In genomic region chr9:80351678-80352331, GRCm38 (mm10) we compare ENCODE assay signal across 7 mouse cellular contexts.
DNase-seq lines count a peak whose midpoint lies in the region; ATAC-seq and TF ChIP-seq lines count a peak whose summit lies in the region.

No protein-coding gene starts in this region.

- no peak for TF ChIP-seq CTCF in lung, embryonic 14.5 days (IDR thresholded peaks at IDR 0.05; ENCODE audit: low read depth)

- DNase-seq in lung, embryonic 14.5 days, result no peak
- no peak for DNase-seq in lung, postnatal 14 days
- peak; percentile 64 for DNase-seq in forebrain, embryonic 11.5 days (ENCODE audit: low spot score)
- DNase-seq in layer of hippocampus, postnatal 36 days, result peak; percentile 24 to 26
- DNase-seq in spleen, postnatal 14 days (ENCODE audit: low spot score in 2 of 2), result no peak

- no peaks in the 10 kb centered on the region for H3K36me3 ChIP-seq in lung, embryonic 14.5 days (ENCODE audit: insufficient read depth)
- no peaks in the 10 kb centered on the region for H3K36me3 ChIP-seq in forebrain, embryonic 11.5 days (ENCODE audit: control insufficient read depth, insufficient read depth, low read length)
- no peaks in the 10 kb centered on the region for H3K36me3 ChIP-seq in neural tube, embryonic 15.5 days

- no peak overlapping the region for H3K4me3 ChIP-seq in lung, embryonic 14.5 days (ENCODE audit: low read depth, low read length)
- H3K4me3 ChIP-seq in forebrain, embryonic 11.5 days (ENCODE audit: low read depth, low read length), result no peak overlapping the region
- H3K4me3 ChIP-seq in neural tube, embryonic 15.5 days (replicated peaks), result no peak overlapping the region

- no peak overlapping the region for H3K9ac ChIP-seq in lung, embryonic 14.5 days
- no peak overlapping the region for H3K9ac ChIP-seq in forebrain, embryonic 11.5 days (ENCODE audit: low read length)
- H3K9ac ChIP-seq in neural tube, embryonic 15.5 days (replicated peaks), result no peak overlapping the region

- 38% methylated on average over 20 of the region's 20 CpGs for WGBS in lung, embryonic 14.5 days
- 12% methylated on average over 20 of the region's 20 CpGs for WGBS in forebrain, embryonic 11.5 days
- WGBS in neural tube, embryonic 15.5 days, result 30% methylated on average over 20 of the region's 20 CpGs

- no peaks in the 10 kb centered on the region for H3K4me1 ChIP-seq in lung, embryonic 14.5 days (ENCODE audit: insufficient read depth)
- 0 out of 2 replicates have a peak, but pooled peaks cover 2% of the 10 kb centered on the region for H3K4me1 ChIP-seq in forebrain, embryonic 11.5 days (replicated peaks; ENCODE audit: control insufficient read depth, insufficient read depth, low read length)
- no peaks in the 10 kb centered on the region for H3K4me1 ChIP-seq in neural tube, embryonic 15.5 days

- peak overlapping the region; percentile 35; the same call in 1 of the 2 replicates for H3K4me2 ChIP-seq in lung, embryonic 14.5 days
- H3K4me2 ChIP-seq in forebrain, embryonic 11.5 days (ENCODE audit: low read depth, low read length, severe bottlenecking), result peak overlapping the region; percentile 24
- H3K4me2 ChIP-seq in neural tube, embryonic 15.5 days, result peak overlapping the region; percentile 33

- H3K27ac ChIP-seq in lung, embryonic 14.5 days (ENCODE audit: low read depth), result no peak overlapping the region
- H3K27ac ChIP-seq in forebrain, embryonic 11.5 days (ENCODE audit: low read depth, low read length), result no peak overlapping the region
- no peak overlapping the region for H3K27ac ChIP-seq in neural tube, embryonic 15.5 days (replicated peaks)

- ATAC-seq in lung, embryonic 14.5 days (ENCODE audit: insufficient read depth), result no peak
- ATAC-seq in forebrain, embryonic 11.5 days (replicated peaks; ENCODE audit: low FRiP score), result peak; percentile 72
- peak; percentile 38; the same call in 1 of the 2 replicates for ATAC-seq in neural tube, embryonic 15.5 days (ENCODE audit: low FRiP score)
- ATAC-seq in monocyte, adult 5-6 weeks (replicated peaks; ENCODE audit: insufficient number of reproducible peaks, low FRiP score, low TSS enrichment, poor library complexity, severe bottlenecking), result no peak

- no peaks in the 10 kb centered on the region for H3K9me3 ChIP-seq in lung, embryonic 14.5 days (ENCODE audit: low read depth, low read length)
- H3K9me3 ChIP-seq in forebrain, embryonic 11.5 days (ENCODE audit: control insufficient read depth, low read length), result no peaks in the 10 kb centered on the region
- H3K9me3 ChIP-seq in neural tube, embryonic 15.5 days (replicated peaks), result no peaks in the 10 kb centered on the region

- H3K27me3 ChIP-seq in lung, embryonic 14.5 days (ENCODE audit: insufficient read depth, low read length), result no peaks in the 10 kb centered on the region
- H3K27me3 ChIP-seq in forebrain, embryonic 11.5 days (ENCODE audit: control insufficient read depth, insufficient read depth, low read length), result no peaks in the 10 kb centered on the region; the same call in 1 of the 2 replicates
- no peaks in the 10 kb centered on the region for H3K27me3 ChIP-seq in neural tube, embryonic 15.5 days (replicated peaks)

Comparison
In these comparisons a context has a peak if more than half of its experiments do, and no peak if none do; other contexts are left out.
1. ATAC-seq: peak in forebrain, embryonic 11.5 days (single experiment) and neural tube, embryonic 15.5 days (single experiment); none in lung, embryonic 14.5 days (single experiment) and monocyte, adult 5-6 weeks (single experiment).
2. DNase-seq: peak in forebrain, embryonic 11.5 days (single experiment) and layer of hippocampus, postnatal 36 days (2 of 2); none in lung, embryonic 14.5 days (single experiment), lung, postnatal 14 days (single experiment) and spleen, postnatal 14 days (0 of 2).
3. Peak in every context shown above with its lines, with median percentiles within 50 percentile points of each other: H3K4me2 ChIP-seq.